15 mouse cellular contexts compared by ENCODE assay signal in genomic region chr16:93826054-93826453, GRCm38 (mm10).
"Had no signal": no experiment of that assay in that cellular context is flagged by ENCODE, and none has a peak within 500 bp of the region (broad histone marks: within the 10 kb centered on the region; RNA-seq: fewer than 3 reads in every experiment).

No protein-coding gene starts in this region.

- H3K4me3 ChIP-seq: midbrain, embryonic 10.5 days; midbrain, embryonic 12.5 days; myocyte; neural tube, embryonic 12.5 days; stomach, embryonic 15.5 days had no signal

- ATAC-seq: midbrain, embryonic 16.5 days had no signal

- H3K36me3 ChIP-seq: midbrain, embryonic 10.5 days; midbrain, embryonic 12.5 days; neural tube, embryonic 12.5 days; stomach, embryonic 15.5 days had no signal

- DNase-seq: lung, embryonic 14.5 days; lung, postnatal 10 days; lung, postnatal 4 days; midbrain, embryonic 14.5 days; right cerebral cortex, postnatal 14 days; thymus, adult 2 months; thymus, postnatal 25 days; thymus, postnatal 4 days had no signal

- H3K9me3 ChIP-seq: stomach, embryonic 15.5 days had no signal

- H3K9ac ChIP-seq: lung, embryonic 14.5 days; midbrain, embryonic 12.5 days; neural tube, embryonic 12.5 days; stomach, embryonic 15.5 days had no signal

- H3K27me3 ChIP-seq: neural tube, embryonic 12.5 days; stomach, embryonic 15.5 days had no signal

- H3K4me1 ChIP-seq: midbrain, embryonic 10.5 days; midbrain, embryonic 12.5 days; neural tube, embryonic 12.5 days; stomach, embryonic 15.5 days had no signal

- H3K27ac ChIP-seq: midbrain, embryonic 10.5 days; midbrain, embryonic 12.5 days; neural tube, embryonic 12.5 days; stomach, embryonic 15.5 days; stomach, postnatal 0 days had no signal

- H3K4me2 ChIP-seq: lung, embryonic 14.5 days; midbrain, embryonic 12.5 days; neural tube, embryonic 12.5 days; stomach, embryonic 15.5 days had no signal
